Mouse (Mus musculus): ENCODE measurements at regions not wholly inside any gene's neighbourhood (a gene's known extent, or its start where the extent isn't known, plus 50 kb on each side); places are given as distances from the start of the nearest gene placed in this dataset.

- Histone ChIP-seq H3K27me3 (ENCODE audit: insufficient read depth, low read length) (no peaks in the 10 kb centered on the region), H3K4me3 (ENCODE audit: low read length) (no peak overlapping the region), H3K27ac (ENCODE audit: low read length) (no peak overlapping the region), H3K9me3 (ENCODE audit: low read length) (no peaks in the 10 kb centered on the region), H3K4me2 (replicated peaks; ENCODE audit: low read depth, low read length) (no peak overlapping the region), H3K9ac (replicated peaks; ENCODE audit: low read length) (no peak overlapping the region), H3K36me3 (ENCODE audit: insufficient read depth, low read length) (no peaks in the 10 kb centered on the region), H3K4me1 (ENCODE audit: insufficient read depth, low read length) (no peaks in the 10 kb centered on the region)
- 83% methylated on average over 5 of the region's 5 CpGs for WGBS
- ATAC-seq (ENCODE audit: low FRiP score, low TSS enrichment) = no peak
Observed at GRCm38 (mm10) chr1:94139445-94140062, 87.2 kb upstream of the Pdcd1 start.

GRCm38 (mm10) chr1:94136731-94137130 is 84.4 kb upstream of the Pdcd1 start:
- WGBS = 85% methylated on average over 8 of the region's 8 CpGs
- Histone ChIP-seq H3K4me2 (replicated peaks; ENCODE audit: low read depth, low read length) (no peak overlapping the region), H3K27ac (ENCODE audit: low read length) (no peak overlapping the region), H3K9me3 (ENCODE audit: low read length) (no peaks in the 10 kb centered on the region), H3K4me3 (ENCODE audit: low read length) (no peak overlapping the region), H3K4me1 (ENCODE audit: insufficient read depth, low read length) (no peaks in the 10 kb centered on the region), H3K27me3 (ENCODE audit: insufficient read depth, low read length) (no peaks in the 10 kb centered on the region), H3K36me3 (ENCODE audit: insufficient read depth, low read length) (no peaks in the 10 kb centered on the region), H3K9ac (replicated peaks; ENCODE audit: low read length) (no peak overlapping the region)
- ATAC-seq (ENCODE audit: low FRiP score, low TSS enrichment) = no peak

Measured in kidney, embryonic 16.5 days (tissue).